Mouse (Mus musculus) embryo, embryonic 9.5 days (tissue): Measurements from ENCODE around the gene Snx21.

Experiments used
- DNase-seq: peaks from one replicate; pipeline ENCODE4 v3.0.0-alpha.2; 2017; ENCODE audit errors: extremely low spot score

Gene Snx21

DNA sequence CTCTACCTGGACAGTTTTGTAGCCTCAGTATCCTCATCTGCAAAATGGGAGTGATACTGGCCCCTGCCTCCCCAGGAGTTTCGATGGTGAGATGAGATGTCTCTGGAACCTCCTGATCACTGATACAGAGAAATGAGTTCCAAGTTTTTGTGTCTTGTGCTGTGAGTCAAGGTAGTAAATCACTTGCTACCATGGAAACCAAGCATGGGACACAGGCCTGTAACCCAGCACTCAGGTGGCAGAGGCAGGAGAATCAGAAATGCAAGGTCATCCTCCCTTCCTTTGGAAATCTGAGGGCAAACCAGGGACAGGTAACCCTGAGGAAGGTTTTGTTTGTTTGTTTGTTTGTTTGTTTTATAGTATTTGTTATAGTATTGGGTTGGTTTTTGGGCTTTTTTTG lies 43.5 kb downstream of the Snx21 start:
- no peak for DNase-seq

DNA sequence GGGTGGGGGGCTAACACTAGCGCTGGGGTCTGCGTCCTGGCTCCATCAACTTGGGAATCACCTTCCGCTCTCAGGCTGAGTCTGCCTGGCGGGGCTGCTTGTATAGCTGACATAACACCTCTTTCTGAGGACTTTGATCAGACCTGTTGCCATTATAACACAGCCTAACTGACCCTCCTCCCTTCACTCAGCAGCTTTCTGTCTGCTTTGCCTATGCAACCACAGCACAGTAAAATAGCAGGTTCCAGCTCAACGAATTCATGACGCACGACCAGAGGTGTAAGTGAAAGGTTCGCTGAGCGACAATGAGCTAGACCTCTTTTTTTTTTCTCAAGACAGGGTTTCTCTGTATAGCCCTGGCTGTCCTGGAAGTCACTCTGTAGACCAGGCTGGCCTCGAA lies 45.4 kb downstream of the Snx21 start:
- DNase-seq, result no peak

DNA sequence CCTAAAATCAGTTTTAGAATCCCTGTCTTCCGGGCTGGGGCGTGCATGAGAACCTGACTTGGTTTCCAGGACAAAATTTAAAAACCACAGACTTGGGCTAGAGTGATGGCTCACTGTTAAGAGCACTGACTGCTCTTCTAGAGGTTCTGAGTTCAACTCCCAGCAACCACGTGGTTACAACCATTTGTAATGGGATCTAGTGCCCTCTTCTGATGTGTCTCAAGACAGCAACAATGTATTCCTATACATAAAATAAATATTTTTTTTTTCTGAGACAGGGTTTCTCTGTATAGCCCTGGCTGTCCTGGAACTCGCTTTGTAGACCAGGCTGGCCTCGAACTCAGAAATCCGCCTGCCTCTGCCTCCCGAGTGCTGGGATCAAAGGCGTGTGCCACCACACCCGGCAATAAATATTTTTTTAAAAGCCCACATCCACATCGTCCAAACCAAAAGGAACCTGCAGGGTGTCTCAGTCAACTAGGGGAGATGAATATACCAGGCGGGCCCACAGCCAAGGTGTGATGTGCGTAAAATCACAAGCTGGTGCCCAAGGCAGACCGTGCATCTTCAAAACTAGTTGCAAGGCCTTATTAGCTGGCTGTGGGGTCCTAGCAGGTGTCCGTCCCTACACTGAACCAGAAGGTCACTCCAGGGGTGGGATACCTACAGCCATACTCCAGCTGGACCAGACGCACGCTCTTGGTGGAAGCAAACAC lies 46.6 kb downstream of the Snx21 start:
- no peak for DNase-seq

DNA sequence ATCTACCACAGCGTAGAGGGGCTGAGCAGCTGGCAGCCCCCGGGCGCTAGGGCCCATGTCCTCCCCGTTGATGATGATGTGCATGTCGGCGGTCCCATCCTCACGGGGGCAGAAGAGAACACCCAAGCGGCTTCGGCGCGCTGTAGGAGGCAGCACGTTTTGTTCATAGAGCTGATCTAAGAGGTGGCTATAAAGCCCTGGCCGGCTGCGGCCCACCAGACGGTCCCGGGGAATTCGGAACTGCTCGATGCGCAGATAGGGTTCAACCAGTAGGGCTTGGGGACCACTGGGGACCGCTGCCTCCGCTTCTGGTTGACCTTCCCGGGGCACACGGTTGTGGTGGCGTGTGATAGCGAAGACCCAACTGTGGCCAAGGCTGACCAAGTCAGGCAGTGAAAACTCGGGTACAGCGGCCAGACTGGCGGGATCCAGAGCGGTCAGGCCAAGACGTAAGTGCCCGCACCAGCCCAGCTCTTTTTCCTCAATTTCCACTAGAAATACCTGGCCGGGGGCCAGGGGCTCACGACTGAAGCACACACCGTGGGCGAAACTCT lies 47.2 kb downstream of the Snx21 start, which contains the start of gene Ctsa:
Ctsa (plus strand) TSS at position 126 of the 554 bp plus-strand sequence.
- peak; percentile 81 for DNase-seq

DNA sequence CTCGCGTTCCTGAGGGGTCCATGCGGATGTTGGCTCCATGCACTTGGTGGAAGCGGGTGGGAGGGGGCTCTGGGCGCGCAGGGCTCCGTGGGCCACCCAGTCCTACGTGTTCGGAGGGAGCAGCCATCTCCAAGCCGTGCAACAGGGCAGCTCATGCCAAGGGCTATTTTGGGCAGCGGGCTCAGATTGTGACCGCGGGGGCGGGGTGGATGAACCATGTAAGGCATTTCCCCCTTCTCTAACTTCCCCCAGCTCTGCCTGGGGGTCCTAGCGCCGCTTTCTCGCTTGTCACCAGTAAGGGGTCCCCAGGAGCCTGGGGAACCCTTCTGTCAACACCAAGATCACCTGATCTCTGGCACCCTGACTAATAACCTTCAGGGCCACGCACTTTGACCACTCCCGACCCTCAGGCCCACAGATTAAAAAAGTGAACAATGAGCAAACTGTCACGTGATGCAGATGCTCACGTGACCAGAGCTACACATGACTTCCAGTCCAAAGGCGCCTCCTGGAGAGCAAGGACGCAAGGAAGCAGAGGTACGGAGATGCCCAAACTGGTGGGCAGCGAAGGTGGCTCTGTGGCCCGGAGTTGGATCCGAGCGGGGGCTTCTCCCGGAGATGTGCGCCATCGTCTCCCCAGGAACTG lies 47.8 kb downstream of the Snx21 start, which contains the start of gene Neurl2:
Neurl2 (minus strand) TSS at position 143 of the 646 bp plus-strand sequence.
- DNase-seq, result peak; percentile 91

DNA sequence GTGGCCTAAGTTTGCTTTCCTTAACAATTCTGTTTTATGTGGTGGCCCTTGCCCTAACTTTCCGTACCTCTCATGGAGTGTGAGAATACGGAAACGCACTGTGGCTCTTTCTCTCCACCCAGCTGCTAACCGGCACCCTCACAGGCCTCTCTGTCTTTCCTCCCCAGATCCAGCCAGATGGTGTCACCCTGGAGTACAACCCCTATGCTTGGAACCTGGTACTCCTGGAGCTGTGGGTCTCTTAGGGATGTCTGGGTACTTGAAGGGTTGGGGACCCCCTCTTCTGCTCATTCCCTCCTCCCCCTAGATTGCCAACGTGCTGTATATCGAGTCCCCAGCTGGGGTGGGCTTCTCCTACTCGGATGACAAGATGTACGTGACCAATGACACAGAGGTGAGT lies 48.9 kb downstream of the Snx21 start:
- no peak for DNase-seq

DNA sequence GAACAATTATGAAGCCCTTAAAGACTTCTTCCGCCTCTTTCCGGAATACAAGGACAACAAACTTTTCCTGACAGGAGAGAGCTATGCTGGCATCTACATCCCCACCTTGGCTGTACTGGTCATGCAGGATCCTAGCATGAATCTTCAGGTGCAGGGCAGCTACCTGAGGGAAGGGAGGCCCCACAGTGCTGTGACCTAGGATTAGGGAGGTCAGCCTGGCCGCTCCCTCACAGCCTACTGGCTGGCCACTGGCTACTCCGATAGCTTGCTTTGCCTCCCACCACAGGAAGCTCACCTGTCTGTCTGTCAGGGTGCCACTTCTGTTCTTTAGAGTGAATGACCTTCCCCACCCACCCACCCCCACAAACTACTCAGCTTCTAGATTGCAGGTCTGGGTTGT lies 49.5 kb downstream of the Snx21 start:
- DNase-seq, result no peak
